Mouse (Mus musculus): Measurements from ENCODE around the gene Skp1a.
A peak's percentile ranks its signal among the peaks of the same experiment; 100 is the strongest.
"Not testable (repeated sequence)": the region's sequence is repeated elsewhere in the genome, so short reads cannot be mapped to it uniquely, and the experiment has no call there.

Skp1a gene

DNA sequence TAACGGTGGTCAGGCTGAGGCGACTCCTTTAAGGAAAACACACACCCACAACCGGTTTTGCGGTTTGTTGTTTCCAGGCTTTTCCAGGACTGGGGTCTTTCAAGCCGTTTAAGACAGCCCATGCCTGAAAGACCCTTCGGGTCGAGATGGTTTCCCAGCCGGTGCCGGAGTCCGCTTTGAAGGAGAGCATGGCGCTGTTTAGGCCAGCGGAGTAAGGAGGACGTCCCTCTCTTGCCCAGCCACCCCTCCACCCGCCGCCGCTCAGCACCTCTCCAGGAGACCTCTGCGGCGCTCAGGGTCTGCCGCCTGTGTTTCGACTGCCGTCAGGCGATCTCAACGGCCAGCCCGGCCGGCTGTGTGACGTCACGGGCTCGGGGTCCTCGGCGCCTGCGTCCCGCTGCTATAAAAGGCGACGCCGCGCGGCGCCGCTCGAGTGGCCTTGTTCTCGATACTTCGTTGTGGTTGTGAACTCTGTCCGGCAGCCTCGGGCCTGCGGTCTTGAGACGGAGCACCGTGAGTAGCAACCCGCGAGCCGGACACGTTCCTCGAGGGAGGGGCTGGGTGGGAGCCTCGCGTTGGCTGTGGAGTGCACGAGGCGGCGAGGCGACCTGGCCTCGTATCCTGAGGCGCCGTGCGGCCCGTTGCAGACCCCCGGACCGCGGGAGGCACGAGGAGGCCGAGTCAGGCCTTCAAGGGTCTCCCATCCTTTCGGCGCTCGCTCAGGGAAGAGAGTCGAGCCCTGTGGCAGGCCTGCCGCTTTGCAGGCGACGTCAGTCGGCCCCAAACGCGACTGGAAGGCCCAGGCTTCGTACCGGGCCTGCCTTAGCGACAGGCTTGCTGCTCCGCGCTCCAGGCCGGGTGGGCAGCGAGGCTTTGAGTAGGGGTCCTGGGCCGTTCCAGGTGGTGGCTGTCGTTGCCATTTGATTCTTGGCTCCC, at the start of gene Skp1a:
Gene Skp1a, plus strand, starts transcription at position 390 of the 936 bp plus-strand sequence.
- DNase-seq (ENCODE audit: extremely low spot score, low read depth, low spot score), result peak; percentile 73

DNA sequence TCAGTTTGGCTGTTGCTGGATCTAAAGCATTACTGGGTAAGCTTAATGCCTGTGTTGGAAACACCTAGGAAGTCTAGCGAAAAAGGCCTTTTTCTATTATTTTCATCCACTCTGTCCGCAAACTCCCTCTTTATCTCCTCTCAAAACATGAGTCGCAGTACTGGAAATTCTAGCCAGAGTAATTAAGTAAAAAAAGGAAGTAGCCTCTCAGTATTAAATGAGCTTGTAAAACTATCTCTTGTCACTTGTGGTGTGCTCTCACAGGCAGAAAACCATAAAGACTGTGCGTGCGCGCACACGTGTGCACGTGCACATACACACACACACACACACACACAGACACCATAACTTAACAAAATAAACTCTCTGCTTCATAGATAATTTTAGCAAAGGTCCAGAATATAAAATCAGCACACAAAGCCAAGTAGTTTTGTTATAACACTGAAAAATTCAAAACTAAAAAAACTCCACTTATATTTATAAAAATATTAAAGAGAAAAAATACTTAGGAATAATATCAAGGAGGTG, 35.2 kb upstream of the Skp1a start:
- DNase-seq (ENCODE audit: extremely low spot score, low read depth, low spot score), result not testable (repeated sequence)

DNA sequence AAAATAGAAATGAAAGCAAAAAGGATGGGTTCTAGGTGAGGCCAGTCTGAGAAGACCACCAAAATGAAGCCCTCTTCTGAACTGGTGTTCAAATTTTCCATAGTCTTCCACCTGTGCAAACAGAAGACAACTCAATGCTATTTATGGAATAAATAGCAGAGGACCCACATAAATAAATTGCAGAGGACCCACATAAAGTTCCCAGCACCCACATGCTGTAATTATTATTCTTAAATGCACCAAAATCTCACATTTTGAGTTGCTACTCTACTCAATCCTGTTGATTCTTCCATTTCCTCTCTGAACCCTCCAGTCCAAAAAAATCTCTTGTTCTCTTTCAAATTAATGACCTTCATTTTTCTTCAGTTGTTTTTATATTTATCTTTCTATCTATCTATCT, 17.9 kb upstream of the Skp1a start, which contains the start of gene Olfr1371:
Gene Olfr1371, minus strand, starts transcription at position 101 of the 400 bp plus-strand sequence.
- DNase-seq (ENCODE audit: extremely low spot score, low read depth, low spot score), result no peak

DNA sequence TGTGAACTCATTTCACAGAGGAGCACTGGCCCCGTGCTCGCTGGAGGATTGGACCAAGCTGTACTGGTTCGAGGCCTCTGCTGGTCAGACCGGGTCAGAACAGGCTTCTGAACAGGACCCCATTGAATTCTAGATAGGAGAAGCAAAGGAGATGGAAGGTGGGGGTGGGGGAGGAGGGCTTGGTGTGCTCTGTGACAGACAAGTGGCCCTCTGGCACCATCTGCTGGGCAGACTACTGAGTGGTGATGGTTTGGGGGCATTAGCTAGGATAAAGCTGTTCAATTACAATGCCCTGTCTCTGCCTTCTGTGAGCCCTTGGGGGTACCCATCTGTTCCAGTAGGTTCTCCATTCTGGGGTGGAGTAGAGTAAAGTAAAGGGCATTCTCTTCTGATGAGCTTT, 11.5 kb upstream of the Skp1a start:
- DNase-seq (ENCODE audit: extremely low spot score, low read depth, low spot score), result no peak

DNA sequence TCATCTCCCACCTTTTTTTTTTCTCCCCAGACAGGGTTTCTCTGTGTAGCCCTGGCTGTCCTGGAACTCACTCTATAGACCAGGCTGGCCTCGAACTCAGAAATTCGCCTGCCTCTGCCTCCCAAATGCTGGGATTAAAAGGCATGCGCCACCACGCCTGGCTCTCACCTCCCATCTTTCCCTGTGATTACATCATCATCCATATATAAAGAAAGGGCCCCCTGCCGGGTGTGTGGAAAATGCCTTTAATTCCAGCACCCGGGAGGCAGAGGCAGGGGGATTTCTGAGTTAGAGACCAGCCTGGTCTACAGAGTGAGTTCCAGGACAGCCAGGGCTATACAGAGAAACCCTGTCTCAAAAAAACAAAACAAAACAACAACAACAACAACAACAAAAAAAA, 9.9 kb upstream of the Skp1a start:
- DNase-seq (ENCODE audit: extremely low spot score, low read depth, low spot score), result not testable (repeated sequence)

DNA sequence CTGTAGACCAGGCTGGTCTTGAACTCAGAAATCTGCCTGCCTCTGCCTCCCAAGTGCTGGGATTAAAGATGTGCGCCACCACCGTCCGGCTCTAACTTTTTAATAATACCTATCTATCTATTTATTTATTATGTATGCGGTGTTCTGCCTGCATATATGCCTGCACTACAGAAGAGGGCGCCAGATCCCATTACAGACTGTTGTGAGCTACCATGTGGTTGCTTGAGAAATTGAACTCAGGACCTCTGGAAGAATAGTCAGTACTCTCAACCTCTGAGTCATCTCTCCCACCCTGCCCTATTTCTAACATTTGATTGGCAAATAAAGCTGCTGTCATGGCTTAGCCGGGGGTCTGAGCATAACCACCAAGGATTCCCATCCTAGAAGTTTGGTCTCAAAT, 8.9 kb upstream of the Skp1a start:
- DNase-seq (ENCODE audit: extremely low spot score, low read depth, low spot score), result no peak

DNA sequence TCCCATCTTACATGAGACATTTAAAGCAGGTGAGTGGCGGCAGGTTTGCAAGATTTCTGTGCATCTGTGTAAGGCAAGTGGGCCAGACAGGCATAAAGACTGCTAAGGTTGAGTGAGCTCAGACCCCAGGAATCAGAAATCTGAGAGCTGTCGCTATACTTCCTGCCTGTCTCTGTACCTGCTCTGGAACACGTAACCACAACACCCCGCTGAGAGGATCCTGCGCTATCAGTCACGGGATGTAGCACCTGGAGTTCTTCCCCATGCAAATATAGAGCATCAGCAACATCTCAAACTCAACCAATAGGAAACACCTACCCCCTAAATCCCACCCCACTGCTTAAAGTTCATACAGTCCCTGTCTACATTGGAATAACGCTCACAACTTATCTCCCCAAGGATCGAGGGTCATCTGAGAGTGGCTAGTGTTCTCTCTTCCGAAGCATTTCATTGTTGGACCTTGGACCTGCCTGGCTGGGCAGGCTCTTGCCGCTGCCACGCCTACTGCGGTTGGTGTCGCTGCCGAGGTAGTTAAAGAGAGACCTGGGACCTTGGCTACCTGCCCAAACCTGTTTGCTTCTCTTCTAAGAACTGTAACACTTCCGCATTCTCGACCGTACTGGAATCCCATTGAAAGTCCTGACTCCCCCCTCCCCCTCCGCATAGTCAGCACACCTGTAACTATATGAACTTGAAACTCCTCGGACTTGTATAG, 7.7 kb upstream of the Skp1a start:
- no peak for DNase-seq (ENCODE audit: extremely low spot score, low read depth, low spot score)

DNA sequence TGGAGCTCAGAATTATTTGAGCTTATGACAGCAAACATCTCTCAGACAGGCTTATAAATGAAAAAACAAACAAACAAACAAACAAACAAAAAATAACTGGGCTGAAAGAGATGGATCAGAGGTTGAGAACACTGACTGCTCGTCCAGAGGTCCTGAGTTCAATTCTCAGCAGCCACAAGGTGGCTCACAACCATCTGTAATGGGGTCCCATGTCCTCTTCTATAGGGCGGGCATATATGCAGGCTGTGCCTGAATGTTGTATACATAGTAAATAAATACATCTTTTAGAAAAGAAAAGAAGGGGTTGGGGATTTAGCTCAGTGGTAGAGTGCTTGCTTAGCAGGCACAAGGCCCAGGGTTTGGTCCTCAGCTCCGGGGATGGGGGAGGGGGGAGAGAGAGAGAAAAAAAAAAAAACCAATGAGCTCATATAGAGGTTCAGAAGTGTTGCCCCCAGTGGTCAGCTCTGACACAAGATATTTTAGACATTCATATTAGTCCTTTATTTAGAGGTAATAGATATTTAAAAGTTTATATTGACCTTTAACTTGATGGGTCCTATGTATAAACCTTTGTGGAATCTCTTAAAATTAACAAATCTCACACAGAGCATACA, 5.7 kb upstream of the Skp1a start:
- no peak for DNase-seq (ENCODE audit: extremely low spot score, low read depth, low spot score)

DNA sequence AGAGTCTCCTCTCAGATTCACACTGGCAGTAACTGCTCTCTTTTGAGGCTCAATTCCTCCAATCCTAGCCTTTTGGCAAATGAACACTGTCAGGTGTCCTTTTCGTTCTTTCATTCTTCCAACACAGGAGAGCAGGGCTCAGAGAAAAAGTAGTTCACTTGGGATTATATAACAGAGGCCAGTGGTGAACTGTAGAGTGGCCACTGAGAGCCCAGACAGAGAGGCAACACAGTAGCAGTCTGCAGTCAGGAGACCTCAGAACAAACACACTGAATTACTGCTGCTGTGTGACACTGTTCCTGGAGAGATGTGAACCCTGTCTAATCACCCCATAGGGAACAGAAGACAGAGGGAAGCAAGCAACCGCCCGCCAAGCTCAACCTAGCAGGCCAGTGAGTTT, 4.7 kb upstream of the Skp1a start:
- no peak for DNase-seq (ENCODE audit: extremely low spot score, low read depth, low spot score)

DNA sequence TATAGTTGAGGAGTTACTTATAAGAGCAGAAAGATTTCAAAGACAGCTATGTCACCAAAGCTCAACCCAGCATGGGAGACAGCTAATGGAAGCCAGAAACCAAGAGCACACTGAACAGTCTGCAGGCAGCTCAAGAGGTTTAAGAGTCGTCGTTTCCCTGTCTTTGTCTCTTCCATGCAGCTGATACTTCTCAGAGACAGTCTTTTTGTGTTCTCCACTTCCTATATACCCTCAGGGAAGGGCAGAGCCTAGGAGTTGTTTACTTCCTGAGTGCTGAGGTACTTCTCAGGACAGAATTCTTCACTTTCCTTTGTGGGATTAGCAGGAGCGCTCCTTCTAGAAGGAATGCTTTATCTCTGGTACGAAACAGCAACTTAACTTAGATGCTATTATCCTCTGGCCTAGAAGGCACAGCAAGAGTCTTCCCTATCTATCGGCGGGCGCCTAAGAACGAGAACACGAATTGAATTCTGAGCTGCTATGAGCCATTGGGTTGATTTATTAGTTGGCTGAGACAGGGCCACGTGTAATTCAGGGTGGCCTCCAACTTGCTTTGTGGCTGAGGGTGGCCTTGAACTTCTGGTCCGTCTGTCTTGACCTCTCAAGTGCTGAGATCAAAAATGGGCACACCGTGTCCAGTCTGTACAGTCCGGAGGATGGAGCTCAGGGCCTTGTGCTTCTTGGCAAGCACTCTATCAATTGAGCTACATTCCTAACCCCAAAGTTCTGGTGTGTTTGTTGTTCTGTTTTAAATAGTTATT, 4.1 kb upstream of the Skp1a start:
- no peak for DNase-seq (ENCODE audit: extremely low spot score, low read depth, low spot score)

DNA sequence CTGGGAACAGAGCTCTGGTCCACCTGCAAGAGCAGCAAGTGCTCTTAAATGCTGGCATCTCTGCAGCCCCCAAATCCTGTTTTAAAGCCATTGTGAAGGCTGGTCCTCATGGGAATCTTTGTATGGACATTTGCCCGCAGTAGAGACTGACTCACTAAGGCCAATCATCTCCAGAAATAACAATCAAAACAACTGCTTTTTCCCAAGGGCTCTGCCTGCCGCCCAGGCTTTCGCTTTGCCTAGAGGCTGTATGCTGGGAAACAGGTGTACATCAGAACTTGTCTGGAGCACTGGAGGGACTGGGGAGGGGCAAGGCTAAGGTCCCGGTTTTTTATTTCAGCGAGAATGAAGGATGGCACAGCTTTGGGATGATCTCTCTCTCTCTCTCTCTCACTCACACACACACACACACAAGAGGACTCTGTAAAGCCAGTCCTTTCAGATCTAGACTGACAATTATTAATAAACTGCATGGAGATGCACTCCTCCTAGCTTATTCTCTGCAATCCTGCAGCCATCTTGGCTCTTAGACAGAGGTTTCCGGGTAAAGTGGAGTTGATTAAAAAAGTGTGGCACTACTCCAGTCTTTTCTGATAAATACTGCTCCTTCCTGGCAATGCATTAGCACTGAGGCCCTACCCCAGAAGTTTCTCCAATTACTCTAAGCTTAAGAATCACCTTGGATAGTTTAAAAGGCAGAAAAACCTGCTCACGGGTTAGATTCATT, 2.9 kb upstream of the Skp1a start:
- no peak for DNase-seq (ENCODE audit: extremely low spot score, low read depth, low spot score)

DNA sequence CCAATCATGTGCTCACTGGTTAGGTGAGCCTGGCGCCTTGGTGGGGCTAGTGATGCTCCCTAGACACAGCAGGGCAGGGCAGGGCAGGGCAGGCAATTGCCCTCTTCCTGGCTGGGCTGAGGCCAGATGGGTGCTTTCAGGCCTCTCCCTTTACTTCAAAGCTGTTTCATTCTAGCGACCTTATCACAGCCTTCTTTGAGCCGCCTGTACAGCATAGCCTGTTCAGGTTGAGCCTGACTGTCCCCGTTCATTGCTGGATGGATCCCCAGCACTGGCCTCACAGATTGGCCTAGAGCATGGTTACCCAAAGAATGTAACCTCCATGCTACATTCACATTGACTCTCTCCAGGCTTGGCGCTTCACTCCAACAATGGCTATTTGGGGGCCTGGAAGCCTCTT, 1.1 kb upstream of the Skp1a start:
- no peak for DNase-seq (ENCODE audit: extremely low spot score, low read depth, low spot score)

DNA sequence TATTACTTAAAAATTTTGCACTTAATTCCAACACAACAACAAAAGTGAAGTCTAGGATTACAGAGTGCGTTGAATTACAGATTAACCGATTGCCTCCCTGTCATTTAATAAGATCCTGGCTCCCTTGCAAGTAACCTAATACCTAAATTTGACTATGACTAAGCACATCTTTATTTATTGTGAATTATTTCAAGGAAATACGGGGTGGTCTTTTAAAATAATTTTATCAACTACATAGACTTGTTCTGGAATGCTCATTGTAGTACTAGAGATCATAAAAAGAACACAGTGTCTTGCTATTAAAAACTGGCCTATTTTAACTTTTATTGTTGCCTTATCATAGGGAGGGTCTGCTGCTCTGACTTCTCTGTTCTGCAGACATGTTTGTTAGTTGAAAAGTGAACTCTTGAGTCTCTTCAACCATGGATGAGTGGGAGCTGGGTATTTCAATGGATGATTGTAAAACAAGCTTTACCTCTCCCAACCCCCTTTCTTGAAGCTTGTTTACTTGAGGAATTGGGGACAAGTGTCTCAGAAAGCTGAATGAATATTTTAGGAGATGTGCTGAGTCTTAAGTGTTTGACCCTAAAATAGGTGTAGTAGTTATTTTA, 1.4 kb downstream of the Skp1a start:
- DNase-seq (ENCODE audit: extremely low spot score, low read depth, low spot score), result no peak

DNA sequence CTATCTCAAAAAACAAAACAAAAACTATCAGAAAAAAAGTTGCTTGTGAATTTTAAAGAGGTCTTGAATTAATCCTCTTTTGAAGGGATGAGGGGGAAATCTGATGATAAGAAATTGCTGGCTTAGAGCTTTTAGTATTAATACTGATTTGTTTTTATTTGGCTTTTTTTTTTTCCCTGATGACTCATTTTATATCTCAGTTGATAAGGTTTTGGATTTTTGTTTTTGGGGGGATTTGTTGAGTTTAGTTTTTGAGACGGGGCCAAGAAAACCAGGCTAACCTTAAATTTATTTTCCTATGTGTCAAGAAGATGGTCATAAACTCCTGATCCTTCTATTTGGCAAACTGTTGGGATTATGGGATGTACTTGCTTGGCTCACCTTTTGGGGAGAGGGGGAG, 2.1 kb downstream of the Skp1a start:
- no peak for DNase-seq (ENCODE audit: extremely low spot score, low read depth, low spot score)

DNA sequence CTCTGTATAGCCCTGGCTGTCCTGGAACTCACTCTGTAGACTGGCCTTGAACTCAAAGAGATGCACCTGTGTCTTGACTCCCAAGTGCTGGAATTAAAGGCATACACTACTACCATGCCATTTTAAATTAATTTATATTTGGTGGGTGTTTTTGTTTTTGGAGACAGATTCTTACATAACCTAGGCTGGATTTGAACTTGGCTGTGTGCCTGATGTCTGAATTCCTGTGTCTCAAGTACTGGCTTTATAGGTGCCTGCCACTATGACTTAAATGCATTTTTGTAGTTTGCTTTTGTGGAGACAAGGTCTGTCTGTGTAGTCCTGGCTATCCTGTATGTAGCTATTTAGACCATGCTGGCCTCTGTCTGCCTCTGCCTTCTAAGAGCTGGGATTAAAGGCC, 2.7 kb downstream of the Skp1a start:
- no peak for DNase-seq (ENCODE audit: extremely low spot score, low read depth, low spot score)

DNA sequence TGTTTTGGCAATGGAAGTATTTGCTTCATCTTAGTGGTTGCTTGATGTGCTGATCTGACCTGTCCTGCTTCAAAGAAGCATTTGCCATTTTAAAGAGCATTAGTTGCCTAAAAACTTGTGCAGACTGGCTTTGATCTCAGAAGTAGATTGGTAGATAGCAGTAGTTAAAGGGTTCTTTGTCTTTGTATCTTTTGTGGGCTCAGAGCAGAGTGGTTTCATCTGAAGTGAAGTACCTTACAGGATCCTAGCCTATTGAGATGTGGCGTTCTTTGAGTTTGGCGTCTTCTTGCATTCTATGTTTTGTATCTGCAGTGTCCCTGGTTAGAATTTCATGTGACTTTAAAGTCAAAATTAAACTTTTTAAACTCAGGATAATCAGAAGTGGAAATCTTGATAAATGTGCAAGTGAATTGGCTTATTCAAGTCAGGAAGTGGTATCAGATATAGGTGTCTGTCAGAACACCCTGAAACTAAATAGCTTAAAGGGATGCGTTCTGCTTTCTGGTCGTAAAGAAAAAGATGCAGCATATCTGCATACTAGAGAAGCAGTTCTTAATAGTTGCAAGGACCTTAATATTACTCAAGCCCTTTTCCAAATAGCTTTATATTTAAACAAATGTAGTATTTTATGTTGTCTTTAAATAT, 9.2 kb downstream of the Skp1a start:
- no peak for DNase-seq (ENCODE audit: extremely low spot score, low read depth, low spot score)

DNA sequence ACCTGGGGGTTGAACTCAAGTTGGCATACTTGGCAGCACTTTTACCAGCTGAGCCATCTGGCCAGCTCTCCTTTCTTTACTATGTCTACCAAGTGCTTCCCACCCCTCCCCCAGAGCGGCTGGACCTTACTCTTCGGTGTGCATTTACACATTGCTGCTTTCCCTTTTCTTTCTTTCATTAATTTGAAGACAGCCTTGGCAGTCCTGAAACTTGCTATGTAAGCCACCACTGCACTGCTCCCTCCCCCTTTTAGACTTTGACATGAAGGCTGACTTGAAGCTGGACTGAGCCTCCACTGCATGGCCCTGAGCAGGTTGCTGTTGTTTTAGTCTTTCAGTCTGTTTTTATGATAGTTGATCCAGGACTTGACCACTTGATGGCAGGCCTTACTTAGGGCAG, 17.7 kb downstream of the Skp1a start:
- DNase-seq (ENCODE audit: extremely low spot score, low read depth, low spot score), result no peak

DNA sequence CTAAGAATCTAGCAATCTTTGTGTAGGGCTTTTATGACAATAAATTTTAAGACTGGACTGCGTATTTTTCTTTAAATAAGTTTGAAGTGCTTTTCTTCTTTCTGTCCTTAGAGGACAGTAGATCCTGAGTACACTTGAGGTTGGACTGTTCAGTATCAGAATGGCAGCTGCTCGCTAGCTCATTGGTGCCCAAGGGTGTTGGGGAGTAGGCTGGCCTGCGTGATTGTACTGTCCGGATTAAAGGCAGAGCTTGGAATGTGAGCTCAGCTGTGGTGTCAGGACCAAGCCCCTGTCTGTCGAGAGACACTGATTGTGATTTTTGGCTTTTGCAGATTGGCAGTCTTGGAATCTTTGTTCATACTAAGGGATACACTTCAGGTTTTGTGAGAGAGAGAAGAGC, 20.0 kb downstream of the Skp1a start:
- no peak for DNase-seq (ENCODE audit: extremely low spot score, low read depth, low spot score)

DNA sequence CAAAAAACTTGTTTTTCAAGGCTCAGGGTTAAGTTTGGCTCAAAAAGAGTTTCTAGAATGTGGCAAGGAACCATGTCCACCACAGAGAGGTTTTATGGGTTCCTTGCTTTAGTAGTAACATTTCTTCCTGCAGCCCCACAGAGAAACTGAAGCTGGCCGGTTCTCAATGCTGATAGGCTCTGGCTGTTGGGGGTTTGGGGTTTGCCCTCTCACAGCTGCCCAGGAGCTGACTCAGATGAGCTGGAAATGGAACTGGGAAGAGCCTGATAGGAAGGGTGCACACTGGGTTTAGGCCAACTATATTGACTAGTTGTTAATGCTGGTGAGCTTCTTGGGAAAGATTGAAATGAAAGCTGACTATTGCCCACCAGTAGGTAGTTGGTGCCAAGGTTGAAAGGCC, 20.9 kb downstream of the Skp1a start:
- DNase-seq (ENCODE audit: extremely low spot score, low read depth, low spot score), result no peak
